Mouse (Mus musculus) intestine, embryonic 15.5 days (tissue): Measurements from ENCODE around the gene Nxpe5. TPM values are rescaled to one million over a fixed set of nuclear protein-coding genes. Genes with fewer than 3 reads are reported as not detected.

Experiments
- ATAC-seq: fragments of 200-750 bp; cut with Nextera tagmentation; 2 replicates; pipeline ENCODE4 v1.8.0; 2017; ENCODE audit warnings: moderate TSS enrichment, moderate library complexity
- H3K27ac ChIP-seq: fragments of 300-500 bp; sonication (generic); 2 replicates; pipeline ENCODE4 v1.5.1; 2015; ENCODE audit warnings: mild to moderate bottlenecking, inconsistent platforms
- H3K27me3 ChIP-seq: fragments of 300-500 bp; sonication (generic); replicated peaks from 2 replicates; pipeline ENCODE4 v1.6.1; 2015; ENCODE audit warnings: inconsistent platforms
- H3K36me3 ChIP-seq: fragments of 300-500 bp; sonication (generic); 2 replicates; pipeline ENCODE4 v1.6.1; 2015; ENCODE audit warnings: inconsistent platforms
- H3K4me1 ChIP-seq: fragments of 300-500 bp; sonication (generic); replicated peaks from 2 replicates; pipeline ENCODE4 v1.6.1; 2015; ENCODE audit warnings: inconsistent platforms
- H3K4me2 ChIP-seq: fragments of 300-500 bp; sonication (generic); replicated peaks from 2 replicates; pipeline ENCODE4 v1.6.1; 2015; ENCODE audit warnings: mild to moderate bottlenecking, inconsistent platforms
- H3K4me3 ChIP-seq: fragments of 300-500 bp; sonication (generic); replicated peaks from 2 replicates; pipeline ENCODE4 v1.5.1; 2015; ENCODE audit warnings: inconsistent platforms
- H3K9ac ChIP-seq: fragments of 300-500 bp; sonication (generic); 2 replicates; pipeline ENCODE4 v1.6.1; 2015; ENCODE audit warnings: inconsistent platforms
- H3K9me3 ChIP-seq: fragments of 300-500 bp; sonication (generic); 2 replicates; pipeline ENCODE4 v1.6.1; 2016; ENCODE audit warnings: inconsistent platforms
- WGBS: fragments of 180-500 bp; shearing (Covaris S2); methylation state at CpG from one replicate; pipeline ENCODE4 v1.1.7; 2015; 5-methylcytosine and 5-hydroxymethylcytosine counted together
- polyA plus RNA-seq: library from polyadenylated mRNA; unstranded; fragments of >200 nt; fragmentation: Nextera tagmentation; extraction: Ambion mirVana; gene quantifications from 2 replicates; pipeline ENCODE4 v1.2.1, GENCODE M21; 2015

Gene Nxpe5
- polyA plus RNA-seq, 1 experiment from 2014 or later = not detected

DNA sequence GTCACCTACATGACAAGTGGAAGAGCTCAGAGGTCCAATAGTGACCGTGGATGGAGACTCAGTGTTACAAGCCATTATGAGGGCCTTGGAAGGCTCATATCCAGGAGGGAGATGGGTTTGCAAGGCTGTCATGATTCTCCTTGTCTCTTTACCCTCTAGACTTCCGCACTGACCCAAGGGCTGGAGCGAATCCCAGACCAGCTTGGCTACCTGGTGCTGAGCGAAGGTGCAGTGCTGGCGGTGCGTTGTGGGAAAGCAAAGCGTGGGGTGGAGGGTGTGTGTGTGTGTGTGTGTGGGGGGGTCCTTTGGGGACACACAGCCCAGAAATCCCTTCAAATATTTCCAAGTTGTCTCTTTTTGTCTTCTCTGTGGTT, 30.4 kb downstream of the Nxpe5 start:
- Histone ChIP-seq H3K4me2 (peak overlapping the region; percentile 84), H3K9me3 (no peaks in the 10 kb centered on the region), H3K4me1 (peaks cover 9% of the 10 kb centered on the region; the same call in 1 of the 2 replicates), H3K4me3 (peak overlapping the region; percentile 52), H3K9ac (peak overlapping the region; percentile 65), H3K36me3 (peaks cover 14% of the 10 kb centered on the region), H3K27me3 (no peaks in the 10 kb centered on the region), H3K27ac (peak overlapping the region; percentile 70)
- 14% methylated on average over 7 of the region's 7 CpGs for WGBS
- ATAC-seq = peak; percentile 37

DNA sequence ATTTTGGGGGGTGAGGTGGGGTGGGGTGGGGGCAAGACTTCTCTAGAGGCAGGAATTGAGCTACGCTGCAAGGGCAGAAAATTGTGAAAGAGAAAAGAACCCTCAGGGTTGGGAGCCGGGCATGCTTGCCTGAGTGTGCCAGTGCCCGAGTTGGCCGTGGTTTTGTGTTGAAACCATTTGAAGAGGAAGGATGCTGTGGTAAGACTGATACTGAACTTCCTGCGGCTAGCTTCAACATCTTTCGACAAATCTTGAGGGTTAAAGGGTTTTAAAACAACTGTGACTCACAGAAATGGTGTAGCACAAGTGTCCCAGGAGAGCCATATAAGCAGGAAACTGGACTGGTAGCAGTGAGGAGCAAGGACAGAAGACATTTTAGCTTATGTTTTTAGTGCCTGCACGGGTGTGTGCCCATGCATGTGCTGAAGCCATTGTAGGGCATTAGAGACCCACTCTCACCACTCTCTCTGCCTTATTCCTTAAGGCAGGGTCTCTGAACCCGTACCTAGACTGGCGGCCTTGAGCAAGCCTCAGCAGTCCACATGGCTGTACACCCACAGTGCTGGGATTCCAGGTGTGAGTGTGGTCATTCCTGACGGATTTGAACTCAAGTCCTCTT, 31.4 kb downstream of the Nxpe5 start:
- Histone ChIP-seq H3K36me3 (peaks cover 19% of the 10 kb centered on the region), H3K27ac (no peak overlapping the region), H3K27me3 (no peaks in the 10 kb centered on the region), H3K4me2 (0 out of 2 replicates have a peak overlapping the region, but pooled peaks have one; percentile 84), H3K4me3 (no peak overlapping the region), H3K4me1 (peaks cover 11% of the 10 kb centered on the region), H3K9ac (no peak overlapping the region), H3K9me3 (no peaks in the 10 kb centered on the region)
- 87% methylated on average over 10 of the region's 10 CpGs for WGBS
- no peak for ATAC-seq

DNA sequence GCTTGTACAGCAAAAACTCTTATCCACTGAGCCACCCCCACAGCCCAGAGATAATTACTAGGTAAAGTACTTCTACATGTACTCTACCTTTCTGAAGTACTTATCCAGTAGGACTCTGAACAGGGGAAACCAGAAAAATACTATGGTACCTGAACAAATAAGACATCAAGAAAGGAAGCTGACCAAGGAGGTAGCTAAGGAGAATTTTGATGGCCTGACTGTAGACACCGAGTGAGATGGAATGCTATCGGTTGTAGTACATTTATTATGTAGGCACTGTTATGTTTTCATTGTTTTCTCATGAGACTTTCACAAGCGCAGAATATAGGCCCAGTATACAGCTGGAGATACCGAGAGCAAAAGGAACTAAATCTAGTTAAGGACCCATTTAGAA, 31.9 kb downstream of the Nxpe5 start:
- no peaks in the 10 kb centered on the region for H3K9me3 ChIP-seq
- H3K27me3 ChIP-seq = no peaks in the 10 kb centered on the region
- H3K36me3 ChIP-seq = peaks cover 19% of the 10 kb centered on the region
- no peak overlapping the region for H3K9ac ChIP-seq
- WGBS = 87% methylated on average over 4 of the region's 4 CpGs
- no peak overlapping the region for H3K4me3 ChIP-seq
- H3K4me1 ChIP-seq = peaks cover 16% of the 10 kb centered on the region
- H3K4me2 ChIP-seq = no peak overlapping the region
- no peak for ATAC-seq
- H3K27ac ChIP-seq = no peak overlapping the region

DNA sequence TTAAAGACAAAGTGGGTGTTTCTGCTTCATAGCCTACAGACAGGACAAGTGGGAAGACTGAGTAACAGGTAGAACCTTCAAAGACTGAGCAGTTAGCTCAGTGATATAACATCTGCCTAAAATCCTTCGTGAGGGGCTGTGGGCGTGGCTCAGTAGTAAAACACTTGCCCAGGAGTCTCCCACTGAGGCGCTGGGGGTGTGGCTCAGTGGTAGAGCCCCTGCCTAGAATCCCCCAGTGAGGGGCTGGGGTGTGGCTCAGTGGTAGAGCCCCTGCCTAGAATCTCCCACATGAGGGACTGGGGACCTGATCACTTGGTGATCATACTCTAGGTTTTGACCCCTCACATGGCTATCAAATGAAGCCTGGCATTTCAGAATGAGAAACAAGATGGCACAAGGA, 32.4 kb downstream of the Nxpe5 start:
- Histone ChIP-seq H3K4me1 (peaks cover 21% of the 10 kb centered on the region), H3K36me3 (peaks cover 19% of the 10 kb centered on the region), H3K9ac (no peak overlapping the region), H3K9me3 (no peaks in the 10 kb centered on the region), H3K4me2 (no peak overlapping the region), H3K27ac (no peak overlapping the region), H3K27me3 (no peaks in the 10 kb centered on the region), H3K4me3 (no peak overlapping the region)
- no peak for ATAC-seq
- 74% methylated on average over 3 of the region's 3 CpGs for WGBS

DNA sequence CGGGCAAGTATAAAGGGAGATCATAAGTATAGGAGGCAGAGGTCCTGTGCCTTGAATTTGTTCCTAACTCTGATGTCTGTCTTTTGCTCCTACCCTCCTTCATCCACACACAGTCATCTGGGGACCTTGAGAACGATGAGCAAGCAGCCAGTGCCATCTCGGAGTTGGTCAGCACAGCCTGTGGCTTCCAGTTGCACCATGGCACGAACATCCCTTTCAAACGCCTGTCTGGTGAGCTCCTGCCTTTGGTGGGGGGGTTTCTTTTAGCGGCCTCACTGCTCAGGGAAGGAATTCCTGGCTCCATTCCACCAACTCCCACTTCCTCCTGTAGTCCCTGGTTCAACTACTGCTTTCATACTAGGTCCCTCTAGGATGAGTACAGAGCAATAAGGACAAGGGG, 32.8 kb downstream of the Nxpe5 start:
- H3K4me1 ChIP-seq = peaks cover 23% of the 10 kb centered on the region
- ATAC-seq = no peak
- H3K27me3 ChIP-seq = no peaks in the 10 kb centered on the region
- H3K36me3 ChIP-seq = peaks cover 19% of the 10 kb centered on the region
- H3K4me3 ChIP-seq = no peak overlapping the region
- H3K4me2 ChIP-seq = no peak overlapping the region
- H3K27ac ChIP-seq = no peak overlapping the region
- H3K9ac ChIP-seq = no peak overlapping the region
- 74% methylated on average over 6 of the region's 6 CpGs for WGBS
- no peaks in the 10 kb centered on the region for H3K9me3 ChIP-seq

DNA sequence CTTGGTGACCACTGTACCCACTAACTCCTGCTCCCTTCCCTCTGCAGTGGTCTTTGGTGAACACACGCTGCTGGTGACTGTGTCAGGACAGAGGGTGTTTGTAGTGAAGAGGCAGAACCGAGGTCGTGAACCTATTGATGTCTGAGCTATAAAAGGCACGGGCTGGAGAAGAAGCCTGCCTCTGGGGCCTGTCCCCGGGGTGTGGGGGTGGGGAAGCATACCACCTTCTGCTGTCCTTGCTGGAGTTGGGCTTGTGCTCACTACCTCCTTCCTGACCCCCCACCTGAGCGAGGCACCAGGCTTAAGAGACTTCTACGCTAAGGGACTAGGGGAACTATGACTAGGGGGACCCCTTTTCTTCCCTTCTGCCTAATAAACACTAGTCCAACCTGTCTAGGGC, 33.3 kb downstream of the Nxpe5 start:
- Histone ChIP-seq H3K4me1 (peaks cover 23% of the 10 kb centered on the region), H3K27ac (no peak overlapping the region), H3K4me3 (no peak overlapping the region), H3K4me2 (no peak overlapping the region), H3K9me3 (no peaks in the 10 kb centered on the region), H3K27me3 (no peaks in the 10 kb centered on the region), H3K9ac (no peak overlapping the region), H3K36me3 (peaks cover 19% of the 10 kb centered on the region)
- ATAC-seq = no peak
- 46% methylated on average over 7 of the region's 7 CpGs for WGBS

DNA sequence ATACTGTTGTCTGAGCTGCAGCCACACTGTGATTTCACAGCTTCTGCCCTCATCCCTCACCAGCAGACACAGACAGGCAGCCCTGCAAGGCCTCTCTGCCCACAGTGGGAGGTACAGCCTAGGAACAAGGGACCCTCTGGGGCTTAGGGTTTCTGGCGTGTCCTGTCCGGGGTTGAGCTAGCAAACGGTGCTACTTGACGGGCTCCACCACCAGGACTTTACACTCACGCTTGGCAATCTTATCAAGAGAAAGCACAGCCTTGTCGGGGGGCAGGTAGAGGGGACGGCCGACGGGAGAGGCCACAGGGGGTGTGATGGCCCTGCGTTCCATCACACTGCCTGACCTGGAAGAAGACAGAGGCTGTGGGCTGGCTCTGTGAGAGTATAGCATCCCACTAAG, 34.4 kb downstream of the Nxpe5 start:
- H3K36me3 ChIP-seq = peaks cover 19% of the 10 kb centered on the region
- H3K4me3 ChIP-seq = no peak overlapping the region
- peaks cover 23% of the 10 kb centered on the region for H3K4me1 ChIP-seq
- no peaks in the 10 kb centered on the region for H3K9me3 ChIP-seq
- H3K27me3 ChIP-seq = no peaks in the 10 kb centered on the region
- WGBS = 71% methylated on average over 10 of the region's 10 CpGs
- H3K4me2 ChIP-seq = no peak overlapping the region
- no peak overlapping the region for H3K27ac ChIP-seq
- H3K9ac ChIP-seq = peak overlapping the region; percentile 24
- no peak for ATAC-seq

DNA sequence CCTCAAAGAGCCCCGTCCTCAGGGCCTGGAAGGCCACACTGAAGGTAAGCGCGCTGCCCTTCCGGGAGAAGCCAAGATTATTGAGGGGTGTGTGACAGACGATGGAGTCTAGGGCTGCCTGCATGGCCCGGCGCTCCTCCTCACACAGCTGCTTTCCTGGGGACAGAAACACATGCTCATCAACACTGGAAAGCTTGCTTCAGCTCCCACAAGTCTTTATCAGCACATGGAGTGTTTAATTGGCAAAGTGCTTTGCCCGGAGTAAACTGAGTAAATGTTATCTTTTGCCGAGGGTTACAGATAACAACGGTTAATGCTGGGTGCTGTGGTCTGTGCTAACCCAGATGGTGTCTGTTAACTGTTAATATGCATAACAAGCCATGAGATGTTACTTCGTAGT, 35.1 kb downstream of the Nxpe5 start:
- H3K36me3 ChIP-seq = peaks cover 19% of the 10 kb centered on the region
- 75% methylated on average over 11 of the region's 11 CpGs for WGBS
- no peak for ATAC-seq
- H3K27me3 ChIP-seq = no peaks in the 10 kb centered on the region
- H3K4me3 ChIP-seq = no peak overlapping the region
- no peaks in the 10 kb centered on the region for H3K9me3 ChIP-seq
- H3K9ac ChIP-seq = no peak overlapping the region
- H3K4me2 ChIP-seq = no peak overlapping the region
- H3K27ac ChIP-seq = no peak overlapping the region
- peaks cover 23% of the 10 kb centered on the region for H3K4me1 ChIP-seq

DNA sequence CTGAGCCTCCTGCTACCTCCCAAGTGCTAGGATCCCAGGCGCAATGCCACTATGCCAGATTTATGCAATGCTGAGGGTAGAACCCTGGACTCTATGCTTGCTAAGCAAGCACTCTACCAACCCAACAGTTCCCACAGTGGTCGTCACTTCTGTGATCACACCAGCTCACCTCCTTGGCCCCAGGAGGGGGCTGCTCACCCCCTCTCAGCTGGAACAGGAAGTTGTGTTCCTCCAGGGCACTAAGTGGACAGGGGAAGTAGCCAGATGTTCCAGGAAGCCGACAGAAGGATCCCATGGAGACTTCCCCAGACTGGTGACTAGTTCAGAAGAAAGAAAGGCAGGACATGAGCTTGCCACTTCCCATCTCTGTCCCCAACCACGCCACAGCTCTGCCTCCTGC, 36.3 kb downstream of the Nxpe5 start:
- Histone ChIP-seq H3K9me3 (no peaks in the 10 kb centered on the region), H3K9ac (peak overlapping the region; percentile 17; the same call in 1 of the 2 replicates), H3K36me3 (peaks cover 22% of the 10 kb centered on the region), H3K4me1 (peaks cover 21% of the 10 kb centered on the region), H3K27me3 (no peaks in the 10 kb centered on the region), H3K4me3 (peak overlapping the region; percentile 80; the same call in 1 of the 2 replicates), H3K27ac (no peak overlapping the region), H3K4me2 (peak overlapping the region; percentile 92)
- no peak for ATAC-seq
- WGBS = 70% methylated on average over 4 of the region's 4 CpGs

DNA sequence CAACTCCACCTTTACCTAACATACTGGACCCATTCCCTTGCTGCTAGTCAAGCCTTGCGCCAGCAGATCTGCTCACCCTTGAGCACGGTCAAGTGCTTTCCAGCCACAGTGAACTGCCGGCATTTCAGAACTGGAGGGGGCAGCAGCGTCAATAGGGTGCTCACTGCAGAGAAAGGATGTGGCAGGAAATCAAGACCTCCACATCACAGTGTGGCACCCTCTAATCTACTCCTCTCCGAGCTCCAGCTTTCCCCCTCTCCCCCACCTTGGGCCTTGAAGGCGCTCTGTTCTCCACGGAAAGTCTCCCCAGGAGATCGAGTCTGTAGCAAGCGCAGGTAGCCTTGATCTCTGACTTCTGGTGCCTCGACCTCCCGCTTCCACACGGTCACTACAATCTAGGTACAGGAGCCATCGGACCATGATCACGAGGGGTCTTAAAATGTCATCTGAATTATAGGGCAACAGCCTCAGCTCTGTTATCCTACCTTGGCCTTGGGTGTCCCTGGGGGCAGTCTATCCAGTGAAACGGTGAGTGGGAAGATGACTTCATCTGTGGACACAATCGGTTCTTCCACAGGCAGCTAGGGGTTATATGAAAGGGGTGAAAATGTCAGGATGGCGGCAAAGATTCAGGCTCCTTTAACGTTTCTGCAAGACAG, 37.0 kb downstream of the Nxpe5 start:
- ATAC-seq = no peak
- Histone ChIP-seq H3K9me3 (no peaks in the 10 kb centered on the region), H3K27ac (no peak overlapping the region), H3K4me2 (peak overlapping the region; percentile 92), H3K36me3 (peaks cover 21% of the 10 kb centered on the region), H3K9ac (peak overlapping the region; percentile 84), H3K4me3 (peak overlapping the region; percentile 80), H3K27me3 (no peaks in the 10 kb centered on the region), H3K4me1 (peaks cover 21% of the 10 kb centered on the region)
- 62% methylated on average over 18 of the region's 18 CpGs for WGBS

DNA sequence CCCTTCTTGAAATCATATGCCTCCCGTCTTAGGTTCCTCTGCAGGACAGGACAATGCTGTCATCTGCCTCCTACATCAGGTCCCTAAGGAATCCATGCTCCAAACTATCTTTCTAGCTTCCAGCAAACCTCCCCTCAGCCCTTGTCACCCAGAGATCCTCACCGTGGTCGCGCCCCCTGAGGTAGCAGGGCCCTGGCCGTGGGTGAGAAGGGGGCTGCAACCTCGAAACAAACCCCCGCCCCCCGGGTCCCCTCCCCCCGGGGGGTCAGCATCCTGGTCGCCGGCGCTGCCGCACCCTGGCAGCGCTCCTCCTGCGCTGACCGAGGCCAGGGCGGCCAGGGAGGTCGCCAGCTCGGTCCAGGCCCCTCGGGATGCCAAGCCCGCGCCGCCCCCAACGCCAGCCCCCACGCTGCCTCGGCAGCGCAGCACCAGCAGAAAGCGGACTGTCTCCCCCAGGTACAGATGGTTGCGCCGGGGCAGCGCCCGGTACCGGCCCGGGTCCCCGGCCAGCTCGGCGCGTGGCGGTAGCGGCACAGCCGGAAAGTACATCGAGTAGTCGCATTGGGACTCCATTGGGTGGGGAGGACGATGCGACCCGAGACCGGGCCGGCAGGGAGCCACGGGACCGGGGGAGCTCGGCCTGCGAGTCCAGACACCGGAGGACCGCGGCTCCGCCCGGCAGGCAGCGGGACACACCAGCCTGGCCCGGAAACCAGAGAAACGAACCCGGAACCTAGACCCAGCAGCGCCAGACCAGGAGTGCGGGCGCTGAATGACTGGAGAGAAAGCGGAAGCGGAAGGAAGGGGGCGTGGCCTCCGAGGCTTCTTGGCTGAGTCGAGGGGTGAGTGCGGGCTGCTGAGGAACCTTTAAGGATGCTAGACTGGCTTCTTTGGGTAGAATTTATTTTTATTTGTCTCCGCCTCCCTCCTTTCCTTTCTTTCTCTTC, 37.8 kb downstream of the Nxpe5 start, which contains the start of gene BC037034:
Gene BC037034, minus strand, starts transcription at position 774 of the 947 bp plus-strand sequence.
- H3K4me2 ChIP-seq = peak within 1 kb of the TSS; percentile 92
- H3K27me3 ChIP-seq = no peaks in the 10 kb centered on the region
- peaks cover 21% of the 10 kb centered on the region for H3K4me1 ChIP-seq
- under 1% methylated on average over 71 of the region's 71 CpGs for WGBS
- no peaks in the 10 kb centered on the region for H3K9me3 ChIP-seq
- peaks cover 17% of the 10 kb centered on the region for H3K36me3 ChIP-seq
- ATAC-seq = peak; percentile 96
- peak within 1 kb of the TSS; percentile 77 for H3K27ac ChIP-seq
- H3K4me3 ChIP-seq = peak within 1 kb of the TSS; percentile 80
- peak within 1 kb of the TSS; percentile 84 for H3K9ac ChIP-seq

DNA sequence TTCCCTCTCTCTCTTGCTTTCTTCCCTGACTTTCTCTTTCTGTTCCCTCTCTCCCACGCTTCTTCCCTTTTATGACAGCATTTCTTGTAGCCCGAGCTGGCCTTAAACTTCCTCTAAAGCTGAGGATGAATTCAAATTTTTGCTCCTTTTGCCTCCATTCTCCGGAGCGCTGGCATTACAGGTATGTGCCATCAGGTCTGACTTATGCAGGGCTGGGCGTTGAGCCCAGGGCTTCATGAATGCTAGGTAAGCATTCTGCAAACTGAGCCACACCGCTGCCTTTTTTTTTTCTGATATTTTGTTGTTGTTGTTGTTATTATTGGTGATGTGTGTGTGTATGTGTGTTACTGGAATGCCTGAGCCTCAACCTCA, 38.5 kb downstream of the Nxpe5 start:
- no peak overlapping the region for H3K27ac ChIP-seq
- WGBS = 12% methylated on average over 6 of the region's 6 CpGs
- H3K9me3 ChIP-seq = no peaks in the 10 kb centered on the region
- peak overlapping the region; percentile 80 for H3K4me3 ChIP-seq
- ATAC-seq = no peak
- peaks cover 17% of the 10 kb centered on the region for H3K36me3 ChIP-seq
- no peaks in the 10 kb centered on the region for H3K27me3 ChIP-seq
- H3K4me2 ChIP-seq = peak overlapping the region; percentile 92
- peaks cover 21% of the 10 kb centered on the region for H3K4me1 ChIP-seq
- peak overlapping the region; percentile 84 for H3K9ac ChIP-seq
